Mouse (Mus musculus): Measurements from ENCODE around the gene Daglb.
"Not testable (repeated sequence)": the region's sequence is repeated elsewhere in the genome, so short reads cannot be mapped to it uniquely, and the experiment has no call there.

Gene Daglb

GRCm38 (mm10) chr5:143518045-143518591 is 53.7 kb downstream of the Daglb start:
- no peak for DNase-seq (ENCODE audit: low spot score in 2 of 2)

- no peak for DNase-seq (ENCODE audit: low spot score in 2 of 2)
Measured at GRCm38 (mm10) chr5:143520415-143520814, 56.0 kb downstream of the Daglb start.

GRCm38 (mm10) chr5:143522882-143523281 is 58.5 kb downstream of the Daglb start:
- no peak for DNase-seq (ENCODE audit: low spot score in 2 of 2)

GRCm38 (mm10) chr5:143525454-143526225 is 61.3 kb downstream of the Daglb start:
- no peak for DNase-seq (ENCODE audit: low spot score in 2 of 2)

- no peak for DNase-seq (ENCODE audit: low spot score in 2 of 2)
Measured at GRCm38 (mm10) chr5:143526698-143527331, 62.4 kb downstream of the Daglb start.

- peak; percentile 94 to 97 for DNase-seq (ENCODE audit: low spot score in 2 of 2)
Measured at GRCm38 (mm10) chr5:143527486-143528307, 63.3 kb downstream of the Daglb start, which contains the start of gene Rac1. Rac1 (minus strand) TSS chr5:143528036.

GRCm38 (mm10) chr5:143528308-143528683 is 63.9 kb downstream of the Daglb start:
- no peak for DNase-seq (ENCODE audit: low spot score in 2 of 2)

- no peak for DNase-seq (ENCODE audit: low spot score in 2 of 2)
Measured at GRCm38 (mm10) chr5:143530715-143531114, 66.3 kb downstream of the Daglb start.

GRCm38 (mm10) chr5:143534922-143535321 is 70.5 kb downstream of the Daglb start:
- no peak for DNase-seq (ENCODE audit: low spot score in 2 of 2)

GRCm38 (mm10) chr5:143537022-143537421 is 72.6 kb downstream of the Daglb start:
- no peak for DNase-seq (ENCODE audit: low spot score in 2 of 2)

GRCm38 (mm10) chr5:143539111-143539510 is 74.7 kb downstream of the Daglb start:
- no peak for DNase-seq (ENCODE audit: low spot score in 2 of 2)

- peak; percentile 81 to 86 for DNase-seq (ENCODE audit: low spot score in 2 of 2)
Measured at GRCm38 (mm10) chr5:143547384-143547783, 83.0 kb downstream of the Daglb start.

GRCm38 (mm10) chr5:143547866-143548265 is 83.5 kb downstream of the Daglb start:
- DNase-seq (ENCODE audit: low spot score in 2 of 2), result no peak

GRCm38 (mm10) chr5:143548401-143548846 is 84.0 kb downstream of the Daglb start:
- peak; percentile 96 for DNase-seq (ENCODE audit: low spot score in 2 of 2)

- DNase-seq (ENCODE audit: low spot score in 2 of 2), result not testable (repeated sequence)
Measured at GRCm38 (mm10) chr5:143548922-143549321, 84.5 kb downstream of the Daglb start.

GRCm38 (mm10) chr5:143552911-143553310 is 88.5 kb downstream of the Daglb start:
- peak; percentile 52 to 68 for DNase-seq (ENCODE audit: low spot score in 2 of 2)

- no peak for DNase-seq (ENCODE audit: low spot score in 2 of 2)
Measured at GRCm38 (mm10) chr5:143555233-143555632, 90.8 kb downstream of the Daglb start.

All from right cerebral cortex, adult 2 months (tissue).